Mouse (Mus musculus) urinary bladder, adult 2 months (tissue): ENCODE measurements at regions not wholly inside any gene's neighbourhood (a gene's known extent, or its start where the extent isn't known, plus 50 kb on each side); places are given as distances from the start of the nearest gene placed in this dataset.
"Not testable (repeated sequence)": the region's sequence is repeated elsewhere in the genome, so short reads cannot be mapped to it uniquely, and the experiment has no call there.

Source experiments
- DNase-seq: peaks from one replicate; pipeline ENCODE4 v3.0.0; 2022; ENCODE audit warnings: low spot score

DNA sequence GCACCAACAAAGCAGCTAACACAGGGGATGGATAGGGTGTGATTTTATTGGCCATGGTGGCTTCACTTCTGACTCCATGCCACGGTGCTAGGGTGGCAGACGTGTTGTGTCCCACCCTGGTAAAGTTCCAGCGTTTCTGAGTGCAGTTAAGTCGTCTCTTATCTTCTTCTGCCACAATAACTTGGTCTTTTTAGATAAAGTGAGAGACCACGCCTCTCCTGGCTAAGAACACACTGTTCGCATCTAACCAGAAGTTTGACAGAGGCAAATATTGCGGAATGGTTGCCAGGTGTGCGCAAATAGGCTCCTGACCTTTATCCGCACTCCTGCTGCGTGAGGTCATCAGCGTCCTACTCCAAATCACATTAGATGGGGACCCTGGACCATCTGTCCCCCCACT is 66.2 kb upstream of the Jarid2 start:
- no peak for DNase-seq

- DNase-seq, result no peak
Observed at GRCm38 (mm10) chr13:44663730-44664129, 65.5 kb upstream of the Jarid2 start.

DNA sequence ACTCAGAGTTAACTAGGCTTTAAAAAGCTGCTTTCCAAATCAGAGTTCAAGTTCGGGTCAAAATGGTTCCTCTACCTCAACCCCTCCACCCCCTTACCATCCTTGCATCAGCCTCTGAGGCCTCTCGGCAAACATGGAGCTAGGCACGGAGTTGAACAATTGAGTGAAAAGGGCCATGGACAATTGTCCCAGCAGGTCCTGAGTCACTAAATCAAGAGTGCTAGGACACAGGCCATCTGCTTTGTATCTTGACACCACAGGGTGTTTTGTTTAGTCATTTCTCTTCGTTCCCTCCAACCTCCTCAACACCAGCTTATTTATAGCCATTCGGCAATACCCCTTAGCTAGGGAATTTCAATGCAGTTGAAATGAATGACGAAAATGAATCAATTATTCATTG is 59.5 kb upstream of the Jarid2 start:
- no peak for DNase-seq

DNA sequence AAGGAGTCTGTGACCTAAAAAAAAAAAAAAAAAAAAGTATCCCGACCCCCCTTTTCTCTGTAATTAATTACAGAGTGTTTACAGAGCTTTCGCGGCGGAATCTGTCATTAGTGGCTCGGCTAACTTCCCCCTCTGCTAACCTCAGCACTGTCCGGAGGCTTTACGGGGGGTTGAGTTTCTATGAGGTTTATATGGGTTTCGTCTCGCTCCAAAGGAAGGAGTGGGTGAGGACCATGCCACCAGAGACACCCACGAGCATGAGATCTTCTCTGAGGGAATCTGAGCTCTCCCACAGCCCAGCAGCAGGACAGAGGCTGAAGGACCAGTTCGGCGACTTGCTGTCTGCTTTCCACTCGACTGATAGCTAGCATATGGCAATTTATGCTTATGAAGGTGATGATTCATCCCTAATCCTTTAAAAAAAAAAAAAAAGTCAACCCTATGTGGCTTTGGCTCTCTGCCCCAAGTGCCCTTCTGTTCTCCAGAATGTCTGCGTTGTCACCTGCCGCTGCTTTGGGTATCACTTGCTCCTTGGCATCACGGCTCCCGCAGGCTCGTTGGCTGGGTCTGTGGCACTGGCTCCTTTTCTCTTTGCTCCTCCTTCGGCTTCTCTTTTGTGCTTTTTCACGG is 55.8 kb upstream of the Jarid2 start:
- DNase-seq, result peak; percentile 23

GRCm38 (mm10) chr13:44673967-44674357 is 55.3 kb upstream of the Jarid2 start:
- no peak for DNase-seq

GRCm38 (mm10) chr13:44674926-44675650 is 54.2 kb upstream of the Jarid2 start:
- DNase-seq, result no peak

- DNase-seq, result no peak
Observed at GRCm38 (mm10) chr13:44676041-44676440, 53.2 kb upstream of the Jarid2 start.

DNA sequence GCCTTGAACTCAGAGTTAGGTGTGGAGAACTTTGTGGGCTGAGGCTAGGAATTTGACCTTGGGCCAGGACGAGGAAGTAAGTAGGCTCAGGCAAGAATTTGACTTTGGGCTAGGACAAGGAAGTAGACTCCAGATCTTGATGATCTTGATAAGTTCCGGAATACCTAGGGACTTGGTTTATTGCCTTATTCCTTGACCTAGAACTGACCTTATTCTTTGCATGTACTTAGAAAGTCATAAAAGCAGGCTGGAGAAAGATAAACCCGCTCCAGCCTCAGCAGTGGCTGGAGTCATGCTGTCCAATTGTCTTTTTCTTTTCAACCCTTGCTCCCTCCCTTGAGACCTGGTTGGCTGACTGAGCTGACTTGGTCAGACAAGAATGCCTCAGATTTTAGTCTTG is 51.2 kb upstream of the Jarid2 start:
- DNase-seq, result no peak

- not testable (repeated sequence) for DNase-seq
Observed at GRCm38 (mm10) chr13:44679457-44679856, 49.8 kb upstream of the Jarid2 start.
